Mouse (Mus musculus) intestine, embryonic 14.5 days (tissue): ENCODE measurements around the gene Vmn2r86. TPM values are rescaled to one million over a fixed set of nuclear protein-coding genes. Genes with fewer than 3 reads are reported as not detected.
"Not testable (repeated sequence)": the region's sequence is repeated elsewhere in the genome, so short reads cannot be mapped to it uniquely, and the experiment has no call there.

Experiments used
- ATAC-seq: fragments of 200-750 bp; cut with Nextera tagmentation; replicated peaks from 2 replicates; pipeline ENCODE4 v1.8.0; 2017; ENCODE audit warnings: low read depth, moderate number of reproducible peaks, moderate TSS enrichment, moderate library complexity; ENCODE audit not compliant: low FRiP score, low TSS enrichment
- DNase-seq: peaks from one replicate; pipeline ENCODE4 v3.0.0-alpha.2; 2018; ENCODE audit warnings: low spot score
- H3K27ac ChIP-seq: fragments of 300-500 bp; sonication (generic); 2 replicates; pipeline ENCODE4 v1.5.1; 2014; ENCODE audit warnings: low read depth, mild to moderate bottlenecking, control low read depth
- H3K27me3 ChIP-seq: fragments of 300-500 bp; sonication (generic); replicated peaks from 2 replicates; pipeline ENCODE4 v1.6.1; 2014; ENCODE audit warnings: low read length, control low read depth; ENCODE audit not compliant: control insufficient read depth, insufficient read depth
- H3K36me3 ChIP-seq: fragments of 300-500 bp; sonication (generic); 2 replicates; pipeline ENCODE4 v1.6.1; 2014; ENCODE audit warnings: low read length, control low read depth; ENCODE audit not compliant: control insufficient read depth, insufficient read depth
- H3K4me1 ChIP-seq: fragments of 300-500 bp; sonication (generic); replicated peaks from 2 replicates; pipeline ENCODE4 v1.6.1; 2014; ENCODE audit warnings: low read length, control low read depth, mixed read lengths; ENCODE audit not compliant: control insufficient read depth, insufficient read depth
- H3K4me2 ChIP-seq: fragments of 300-500 bp; sonication (generic); 2 replicates; pipeline ENCODE4 v1.6.1; 2014; ENCODE audit warnings: low read length
- H3K4me3 ChIP-seq: fragments of 300-500 bp; sonication (generic); 2 replicates; pipeline ENCODE4 v1.5.1; 2014; ENCODE audit warnings: low read depth, low read length, control low read depth, mixed read lengths
- H3K9ac ChIP-seq: fragments of 300-500 bp; sonication (generic); 2 replicates; pipeline ENCODE4 v1.6.1; 2014; ENCODE audit warnings: mild to moderate bottlenecking, low read length
- H3K9me3 ChIP-seq: fragments of 300-500 bp; sonication (generic); 2 replicates; pipeline ENCODE4 v1.6.1; 2016; ENCODE audit warnings: low read length, control low read depth; ENCODE audit not compliant: control insufficient read depth
- WGBS: fragments of 180-500 bp; shearing (Covaris S2); extraction: QIAGEN DNeasy Blood & Tissue Kit; methylation state at CpG from one replicate; pipeline ENCODE4 v1.1.7; 2014; 5-methylcytosine and 5-hydroxymethylcytosine counted together
- polyA plus RNA-seq: library from polyadenylated mRNA; unstranded; fragments of >200 nt; fragmentation: Nextera tagmentation; extraction: Ambion mirVana; gene quantifications from 2 replicates; pipeline ENCODE4 v1.2.1, GENCODE M21; 2014

Vmn2r86 gene
- polyA plus RNA-seq: not detected in 2 replicates

DNA sequence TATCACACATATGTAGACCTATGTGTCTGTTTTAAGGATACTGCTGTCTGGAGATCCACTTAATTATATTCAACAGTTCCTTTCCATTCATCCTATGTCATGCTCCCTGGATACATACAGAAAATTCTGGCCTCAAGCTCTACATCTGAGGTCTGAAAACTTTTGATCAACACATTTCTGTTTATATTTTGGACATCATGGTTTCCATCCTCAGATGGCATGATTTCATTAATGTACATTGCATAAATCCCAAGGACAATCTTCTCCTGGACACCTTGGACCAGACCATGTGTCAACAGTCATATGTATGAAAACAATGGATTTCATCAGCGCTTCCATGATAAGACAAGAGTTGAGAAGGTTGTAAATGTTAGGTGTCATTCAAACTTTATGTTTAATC lies at the start of gene Vmn2r86:
Gene Vmn2r86, minus strand, starts transcription at position 101 of the 400 bp plus-strand sequence.
- not testable (repeated sequence) for H3K4me1 ChIP-seq, H3K4me2 ChIP-seq, H3K4me3 ChIP-seq, H3K9me3 ChIP-seq, H3K9ac ChIP-seq, DNase-seq, H3K36me3 ChIP-seq, H3K27me3 ChIP-seq, ATAC-seq, H3K27ac ChIP-seq
- 88% methylated on average over 1 of the region's 1 CpGs for WGBS

DNA sequence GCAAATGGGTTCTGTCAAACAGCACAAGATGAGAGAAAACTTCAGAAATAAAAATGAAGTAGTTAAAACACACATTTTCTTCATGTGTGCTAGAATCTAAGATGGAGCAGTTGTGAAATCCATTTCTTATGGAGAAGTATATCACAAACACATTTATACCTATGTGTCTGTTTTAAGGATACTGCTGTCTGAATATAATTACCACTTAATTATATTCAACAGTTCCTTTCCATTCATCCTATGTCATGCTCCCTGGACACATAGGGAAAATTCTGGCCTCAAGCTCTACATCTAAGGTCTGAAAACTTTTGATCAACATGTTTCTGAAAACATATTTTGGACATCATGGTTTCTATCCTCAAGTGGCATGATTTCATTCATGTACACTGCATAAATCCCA lies 41.4 kb upstream of the Vmn2r86 start, which contains the start of gene Vmn2r87:
Gene Vmn2r87, minus strand, starts transcription at position 101 of the 400 bp plus-strand sequence.
- no peaks in the 10 kb centered on the region for H3K36me3 ChIP-seq
- no peak within 1 kb of the TSS for H3K4me3 ChIP-seq
- H3K4me2 ChIP-seq: no peak within 1 kb of the TSS
- ATAC-seq (no peak), DNase-seq (no peak)
- no peaks in the 10 kb centered on the region for H3K27me3 ChIP-seq
- no peaks in the 10 kb centered on the region for H3K9me3 ChIP-seq
- H3K27ac ChIP-seq: no peak within 1 kb of the TSS
- H3K4me1 ChIP-seq: no peaks in the 10 kb centered on the region
- H3K9ac ChIP-seq: no peak within 1 kb of the TSS

DNA sequence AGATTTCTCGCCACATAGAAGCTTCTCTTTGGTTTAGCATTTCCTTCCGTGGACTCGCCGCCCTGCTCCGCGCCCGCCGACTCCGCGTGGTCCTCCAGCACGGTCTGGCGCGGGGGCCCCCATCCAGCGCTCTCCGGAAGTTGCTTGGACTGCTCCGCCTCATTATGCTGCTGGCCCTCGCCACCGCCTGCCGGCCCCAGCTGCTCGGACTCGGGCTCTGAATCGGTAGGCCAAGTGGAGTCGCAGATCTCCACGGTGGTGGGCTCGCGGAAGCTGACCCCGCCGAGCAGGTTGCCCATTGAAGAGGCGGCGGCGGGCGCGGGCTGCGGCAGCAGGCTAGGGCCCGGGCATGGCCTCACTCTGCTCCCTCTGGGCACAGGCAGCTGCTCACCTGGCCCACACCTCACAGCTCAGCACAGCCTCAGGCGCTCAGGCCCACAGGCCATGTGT lies 14.5 kb upstream of the Vmn2r86 start:
- no peaks in the 10 kb centered on the region for H3K36me3 ChIP-seq
- H3K4me2 ChIP-seq: peak overlapping the region; percentile 70
- 1% methylated on average over 36 of the region's 36 CpGs for WGBS
- H3K27me3 ChIP-seq: no peaks in the 10 kb centered on the region
- H3K4me3 ChIP-seq: peak overlapping the region; percentile 39
- peak; percentile 95 for ATAC-seq
- H3K4me1 ChIP-seq: no peaks in the 10 kb centered on the region
- peak overlapping the region; percentile 56 for H3K9ac ChIP-seq
- no peak overlapping the region for H3K27ac ChIP-seq
- DNase-seq: peak; percentile 76
- no peaks in the 10 kb centered on the region for H3K9me3 ChIP-seq

DNA sequence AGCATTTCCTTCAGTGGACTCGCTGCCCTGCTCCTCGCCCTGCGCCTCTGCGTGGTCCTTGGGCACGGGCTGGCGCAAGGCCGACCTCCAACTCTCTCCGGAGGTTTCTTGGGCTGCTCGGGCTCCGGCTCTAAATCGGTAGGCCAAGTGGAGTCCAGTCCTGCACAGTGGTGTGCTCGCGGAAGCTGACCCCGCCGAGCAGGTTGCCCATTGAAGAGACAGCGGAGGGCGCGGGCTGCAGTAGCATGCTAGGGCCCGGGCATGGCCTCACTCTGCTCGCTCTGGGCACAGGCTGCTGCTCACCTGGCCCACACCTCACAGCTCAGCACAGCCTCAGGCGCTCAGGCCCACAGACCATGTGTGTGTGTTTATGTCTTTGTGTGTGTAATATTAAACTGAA lies 11.1 kb downstream of the Vmn2r86 start:
- no peaks in the 10 kb centered on the region for H3K36me3 ChIP-seq
- WGBS: 89% methylated on average over 21 of the region's 21 CpGs
- no peaks in the 10 kb centered on the region for H3K27me3 ChIP-seq
- no peaks in the 10 kb centered on the region for H3K4me1 ChIP-seq
- no peak overlapping the region for H3K4me2 ChIP-seq
- H3K4me3 ChIP-seq: no peak overlapping the region
- no peaks in the 10 kb centered on the region for H3K9me3 ChIP-seq
- ATAC-seq (0 out of 2 replicates have a peak, but pooled peaks have one; percentile 23), DNase-seq (no peak)
- no peak overlapping the region for H3K9ac ChIP-seq
- H3K27ac ChIP-seq: no peak overlapping the region

DNA sequence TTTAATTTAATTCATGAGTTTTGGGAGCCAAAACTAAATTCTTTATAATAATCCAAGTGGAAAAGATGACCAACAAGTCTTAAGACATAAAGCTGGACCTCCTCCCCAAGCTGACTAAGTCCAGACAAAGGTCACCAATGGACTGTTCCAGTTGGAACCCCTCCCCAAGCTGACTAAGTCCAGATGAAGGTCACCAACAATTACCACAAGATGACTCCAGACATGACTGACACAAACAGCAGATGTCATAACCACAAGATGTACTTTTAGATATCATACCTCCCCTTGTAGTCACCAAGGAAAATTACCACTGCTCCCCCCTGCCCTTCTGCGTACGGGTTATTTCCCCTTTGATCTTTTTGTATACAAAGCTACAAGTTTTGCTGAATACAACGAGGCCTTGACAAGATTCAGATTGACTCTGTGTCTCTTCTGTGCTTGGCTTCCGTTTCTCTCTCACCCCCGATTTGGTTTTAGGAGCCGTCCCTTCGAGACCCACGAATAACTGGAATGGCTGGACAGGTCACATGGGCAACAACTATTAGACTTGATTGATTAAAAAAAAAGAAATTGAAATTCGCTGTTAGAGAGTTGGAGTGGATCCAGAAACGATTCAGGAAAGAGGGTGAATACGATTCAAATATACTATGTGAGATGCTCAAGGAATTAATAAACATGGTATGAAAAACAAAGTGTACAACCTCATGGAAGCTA lies 21.5 kb downstream of the Vmn2r86 start:
- not testable (repeated sequence) for ATAC-seq, H3K4me1 ChIP-seq

DNA sequence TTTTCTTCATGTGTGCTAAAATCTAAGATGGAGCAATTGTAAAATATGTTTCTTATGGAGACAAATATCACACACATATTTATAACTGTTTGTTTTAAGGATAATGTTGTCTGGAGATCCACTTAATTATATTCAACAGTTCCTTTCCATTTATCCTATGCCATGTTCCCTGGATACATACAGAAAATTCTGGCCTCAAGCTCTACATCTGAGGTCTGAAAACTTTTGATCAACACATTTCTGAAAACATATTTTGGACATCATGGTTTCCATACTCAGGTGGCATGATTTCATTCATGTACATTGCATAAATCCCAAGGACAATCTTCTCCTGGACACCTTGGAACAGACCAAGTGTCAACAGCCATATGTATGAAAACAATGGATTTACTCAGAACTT lies 26.2 kb downstream of the Vmn2r86 start, which contains the start of gene Vmn2r85:
Gene Vmn2r85, minus strand, starts transcription at position 101 of the 400 bp plus-strand sequence.
- not testable (repeated sequence) for H3K4me1 ChIP-seq, H3K36me3 ChIP-seq, DNase-seq, H3K4me3 ChIP-seq, H3K9me3 ChIP-seq, H3K27ac ChIP-seq, H3K27me3 ChIP-seq, H3K9ac ChIP-seq, ATAC-seq, H3K4me2 ChIP-seq

More for the DNA sequence above, 21.5 kb downstream of the Vmn2r86 start:
- H3K27ac ChIP-seq, H3K4me2 ChIP-seq, H3K27me3 ChIP-seq, H3K9me3 ChIP-seq, H3K36me3 ChIP-seq, DNase-seq, H3K9ac ChIP-seq, H3K4me3 ChIP-seq: not testable (repeated sequence)
- 82% methylated on average over 11 of the region's 11 CpGs for WGBS

DNA sequence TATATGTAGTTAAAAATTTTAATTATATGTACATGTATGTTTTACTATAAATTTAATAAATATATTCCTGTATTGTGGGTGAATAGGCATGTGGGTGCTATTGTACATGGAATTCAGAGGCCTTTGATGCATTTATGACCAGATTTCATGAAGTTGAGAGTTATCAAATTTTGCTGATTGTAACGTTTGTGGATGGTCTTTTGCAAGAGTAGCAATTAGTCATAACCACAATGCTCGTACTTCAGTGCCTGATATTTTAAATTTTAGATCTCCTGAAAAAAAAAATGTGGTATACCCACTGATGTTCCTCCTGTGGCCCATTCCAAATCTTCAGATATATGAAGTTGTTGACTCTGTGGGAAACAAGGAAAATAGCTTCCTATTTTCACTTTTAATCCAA lies 33.5 kb downstream of the Vmn2r86 start:
- H3K4me3 ChIP-seq, H3K9me3 ChIP-seq, H3K27ac ChIP-seq, H3K4me1 ChIP-seq, H3K9ac ChIP-seq, H3K4me2 ChIP-seq, ATAC-seq, H3K27me3 ChIP-seq, DNase-seq, H3K36me3 ChIP-seq: not testable (repeated sequence)
- 68% methylated on average over 2 of the region's 2 CpGs for whole genome bisulfite sequencing

DNA sequence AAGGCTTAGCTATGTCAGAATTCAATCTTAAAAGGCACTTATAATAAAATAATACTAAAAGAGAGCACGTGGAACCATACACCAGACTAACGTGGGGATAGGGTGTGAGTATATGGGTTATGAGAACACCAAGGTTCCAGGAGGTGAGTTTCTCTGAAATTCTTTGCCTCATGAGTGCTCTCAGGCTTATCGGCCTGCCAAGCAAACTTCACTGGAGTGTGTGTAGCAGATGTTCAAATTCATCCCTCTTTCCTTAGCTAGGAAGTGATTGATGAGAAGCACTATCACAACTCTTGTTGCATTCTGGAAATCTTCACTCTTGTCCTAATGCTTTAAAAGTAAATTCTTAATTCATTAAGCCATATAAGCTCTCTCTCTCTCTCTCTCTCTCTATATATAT lies 35.4 kb downstream of the Vmn2r86 start:
- no peak overlapping the region for H3K4me2 ChIP-seq
- whole genome bisulfite sequencing: 82% methylated on average over 3 of the region's 3 CpGs
- no peak for ATAC-seq

DNA sequence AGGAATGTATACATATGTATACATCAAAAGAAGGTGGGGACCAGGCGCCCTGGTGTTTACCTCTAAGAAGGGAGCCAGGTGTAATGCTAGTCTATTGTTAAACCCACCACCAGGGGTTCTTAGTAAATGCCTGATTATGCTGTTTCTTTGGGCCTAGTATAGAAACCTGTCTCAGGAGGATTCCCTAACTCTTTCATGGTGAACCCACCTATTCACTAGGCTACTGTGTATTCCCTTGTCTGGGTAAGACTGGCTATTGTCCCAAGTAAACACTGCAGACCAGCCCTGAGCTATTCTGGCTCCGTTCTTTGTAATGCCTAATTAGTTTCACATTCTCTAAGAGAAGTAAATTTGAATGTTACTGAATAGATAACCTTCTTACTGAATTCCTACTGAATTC lies 35.9 kb downstream of the Vmn2r86 start:
- not testable (repeated sequence) for H3K4me1 ChIP-seq, H3K9ac ChIP-seq, ATAC-seq, H3K9me3 ChIP-seq, H3K36me3 ChIP-seq, H3K4me3 ChIP-seq, H3K27me3 ChIP-seq, H3K4me2 ChIP-seq, H3K27ac ChIP-seq, DNase-seq
- WGBS: 71% methylated on average over 2 of the region's 2 CpGs

More for the DNA sequence above, 35.4 kb downstream of the Vmn2r86 start:
- DNase-seq: no peak
- H3K9me3 ChIP-seq: no peaks in the 10 kb centered on the region
- H3K27me3 ChIP-seq: no peaks in the 10 kb centered on the region
- no peaks in the 10 kb centered on the region for H3K36me3 ChIP-seq
- no peak overlapping the region for H3K9ac ChIP-seq
- no peak overlapping the region for H3K27ac ChIP-seq
- H3K4me3 ChIP-seq: no peak overlapping the region
- H3K4me1 ChIP-seq: no peaks in the 10 kb centered on the region
